Mouse (Mus musculus) cerebellum, adult 9-10 months (tissue): ENCODE data around the gene Utp6.

ENCODE experiments used
- DNase-seq: peaks from one replicate; pipeline ENCODE4 v3.0.0; 2022

Utp6 gene

GRCm38 (mm10) chr11:79961346-79962124 is 655 bp downstream of the Utp6 start:
- no peak for DNase-seq

GRCm38 (mm10) chr11:79947265-79947664 is 14.9 kb downstream of the Utp6 start:
- DNase-seq, result no peak

GRCm38 (mm10) chr11:79943601-79944000 is 18.6 kb downstream of the Utp6 start:
- no peak for DNase-seq

- DNase-seq, result no peak
Observed at GRCm38 (mm10) chr11:79943136-79943535, 19.1 kb downstream of the Utp6 start.

- DNase-seq, result no peak
Observed at GRCm38 (mm10) chr11:79935766-79936165, 26.4 kb downstream of the Utp6 start.

- no peak for DNase-seq
Observed at GRCm38 (mm10) chr11:79922766-79923165, 39.4 kb downstream of the Utp6 start.

GRCm38 (mm10) chr11:79922157-79922556 is 40.0 kb downstream of the Utp6 start:
- DNase-seq, result no peak

- no peak for DNase-seq
Observed at GRCm38 (mm10) chr11:79920505-79921025, 41.6 kb downstream of the Utp6 start.

- DNase-seq, result peak; percentile 88
Observed at GRCm38 (mm10) chr11:79919685-79920504, 42.3 kb downstream of the Utp6 start.

- DNase-seq, result no peak
Observed at GRCm38 (mm10) chr11:79915696-79916349, 46.4 kb downstream of the Utp6 start.

GRCm38 (mm10) chr11:79908600-79909483 is 53.3 kb downstream of the Utp6 start:
- peak; percentile 97 for DNase-seq

GRCm38 (mm10) chr11:79906920-79907319 is 55.3 kb downstream of the Utp6 start:
- no peak for DNase-seq

- no peak for DNase-seq
Observed at GRCm38 (mm10) chr11:79902881-79903481, 59.2 kb downstream of the Utp6 start.

GRCm38 (mm10) chr11:79901146-79901545 is 61.0 kb downstream of the Utp6 start:
- no peak for DNase-seq

GRCm38 (mm10) chr11:79892259-79892658 is 69.9 kb downstream of the Utp6 start:
- no peak for DNase-seq

- DNase-seq, result no peak
Observed at GRCm38 (mm10) chr11:79890822-79891221, 71.4 kb downstream of the Utp6 start.

GRCm38 (mm10) chr11:79886961-79887360 is 75.2 kb downstream of the Utp6 start:
- no peak for DNase-seq

- no peak for DNase-seq
Observed at GRCm38 (mm10) chr11:79886395-79886794, 75.8 kb downstream of the Utp6 start.

GRCm38 (mm10) chr11:79885713-79886393 is 76.3 kb downstream of the Utp6 start:
- DNase-seq, result no peak

- no peak for DNase-seq
Observed at GRCm38 (mm10) chr11:79884784-79885183, 77.4 kb downstream of the Utp6 start.
